Mouse (Mus musculus) T-helper 17 cell (primary cell): ENCODE data around the gene Sema3g.

Experiments used
- in situ Hi-C, 2 experiments: fragments of 300-600 bp; cut with MboI, MseI; formaldehyde crosslinking; loops; 1 replicate in 1 of 2; 2 replicates in 1 of 2; pipeline ENCODE4 v1.15.1; 2025; ENCODE audit warnings: high pct_unique_total_duplicates in 2 of 2

The Sema3g gene

GRCm38 (mm10) chr14:31195521-31195920 is 22.1 kb upstream of the Sema3g start:
- in situ Hi-C loops = loop anchor here in 1 of 2 experiments (5.0 kb wide), 1 partner anchor 103 kb away; no protein-coding TSS in a partner anchor

GRCm38 (mm10) chr14:31195968-31196367 is 21.7 kb upstream of the Sema3g start:
- in situ Hi-C loops = loop anchor here in 1 of 2 experiments (5.0 kb wide), 1 partner anchor 104 kb away; no protein-coding TSS in a partner anchor

GRCm38 (mm10) chr14:31197547-31198516 is 19.8 kb upstream of the Sema3g start:
- in situ Hi-C loops = loop anchor here in 1 of 2 experiments (5.0 kb wide), 1 partner anchor 106 kb away; no protein-coding TSS in a partner anchor

- in situ Hi-C loops = loop anchor here in 1 of 2 experiments (5.0 kb wide), 1 partner anchor 107 kb away; no protein-coding TSS in a partner anchor
These were observed 18.1 kb upstream of the Sema3g start for GRCm38 (mm10) chr14:31199599-31199998.

- in situ Hi-C loops = loop anchor here (10.0 to 25.0 kb wide), 3 partner anchors 575 to 1735 kb away; partner anchors contain the start of gene Prkcd (in 1 of the 2)
These were observed 17.6 kb upstream of the Sema3g start for GRCm38 (mm10) chr14:31200038-31200437.

GRCm38 (mm10) chr14:31204844-31205243 is 12.8 kb upstream of the Sema3g start:
- in situ Hi-C loops = loop anchor here (10.0 to 25.0 kb wide), 3 partner anchors 580 to 1730 kb away; partner anchors contain the start of gene Prkcd (in 1 of the 2)

GRCm38 (mm10) chr14:31205244-31205561 is 12.5 kb upstream of the Sema3g start:
- in situ Hi-C loops = loop anchor here (10.0 to 25.0 kb wide), 3 partner anchors 580 to 1730 kb away; partner anchors contain the start of gene Prkcd (in 1 of the 2)

- in situ Hi-C loops = loop anchor here (10.0 to 25.0 kb wide), 3 partner anchors 581 to 1729 kb away; partner anchors contain the start of gene Prkcd (in 1 of the 2)
These were observed 11.8 kb upstream of the Sema3g start for GRCm38 (mm10) chr14:31205562-31206467.

- in situ Hi-C loops = loop anchor here (10.0 to 25.0 kb wide), 3 partner anchors 582 to 1728 kb away; partner anchors contain the start of gene Prkcd (in 1 of the 2)
These were observed 11.1 kb upstream of the Sema3g start for GRCm38 (mm10) chr14:31206472-31206981.

- in situ Hi-C loops = loop anchor here (10.0 to 25.0 kb wide), 3 partner anchors 582 to 1728 kb away; partner anchors contain the start of gene Prkcd (in 1 of the 2)
These were observed 10.4 kb upstream of the Sema3g start for GRCm38 (mm10) chr14:31207070-31207830.

GRCm38 (mm10) chr14:31208084-31208483 is 9.6 kb upstream of the Sema3g start, which contains the start of gene Tnnc1:
TSS of gene Tnnc1 (plus strand) at chr14:31208312.
- in situ Hi-C loops = loop anchor here (10.0 to 25.0 kb wide), 3 partner anchors 583 to 1727 kb away; partner anchors contain the start of gene Prkcd (in 1 of the 2)

- in situ Hi-C loops = loop anchor here (10.0 to 25.0 kb wide), 3 partner anchors 584 to 1726 kb away; partner anchors contain the start of gene Prkcd (in 1 of the 2)
These were observed 8.5 kb upstream of the Sema3g start for GRCm38 (mm10) chr14:31209133-31209557.

- in situ Hi-C loops = loop anchor here in 1 of 2 experiments (25.0 kb wide), 1 partner anchor 975 kb away; no protein-coding TSS in a partner anchor
These were observed 5.8 kb upstream of the Sema3g start for GRCm38 (mm10) chr14:31211854-31212253.

- in situ Hi-C loops = loop anchor here in 1 of 2 experiments (25.0 kb wide), 1 partner anchor 975 kb away; no protein-coding TSS in a partner anchor
These were observed 5.2 kb upstream of the Sema3g start for GRCm38 (mm10) chr14:31212499-31212898.

GRCm38 (mm10) chr14:31213868-31214267 is 3.8 kb upstream of the Sema3g start:
- in situ Hi-C loops = loop anchor here in 1 of 2 experiments (25.0 kb wide), 1 partner anchor 973 kb away; no protein-coding TSS in a partner anchor

- in situ Hi-C loops = loop anchor here (5.0 to 25.0 kb wide), 2 partner anchors 103 to 973 kb away; no protein-coding TSS in a partner anchor
These were observed 3.0 kb upstream of the Sema3g start for GRCm38 (mm10) chr14:31214684-31215083.

GRCm38 (mm10) chr14:31215157-31216002 is 2.3 kb upstream of the Sema3g start:
- in situ Hi-C loops = loop anchor here (5.0 to 25.0 kb wide), 2 partner anchors 102 to 972 kb away; no protein-coding TSS in a partner anchor

- in situ Hi-C loops = loop anchor here (5.0 to 25.0 kb wide), 2 partner anchors 100 to 970 kb away; no protein-coding TSS in a partner anchor
These were observed 814 bp upstream of the Sema3g start, which contains the start of gene Nisch for GRCm38 (mm10) chr14:31216846-31217245. TSS of gene Nisch (minus strand) at chr14:31216946.
